Mouse (Mus musculus): ENCODE data around the gene Vps33b. TPM values are rescaled to one million over a fixed set of nuclear protein-coding genes. Genes with fewer than 3 reads are reported as not detected.

Gene Vps33b
- polyA plus RNA-seq, 2 experiments = 3.6 to 6.7 TPM

- WGBS (ENCODE audit: insufficient replicate concordance) = 78% methylated on average over 7 of the region's 7 CpGs
- TF ChIP-seq EP300 (IDR thresholded peaks at IDR 0.05; ENCODE audit: low read depth) = no peak
- TF ChIP-seq CTCF (IDR thresholded peaks at IDR 0.05; ENCODE audit: low read depth) = no peak
- Histone ChIP-seq H3K4me2 (ENCODE audit: low read depth) (no peak overlapping the region), H3K4me3 (ENCODE audit: insufficient read depth in 1 of 2, low read depth in 2 of 2, low read length in 2 of 2) (no peak overlapping the region), H3K9ac (replicated peaks) (no peak overlapping the region), H3K36me3 (replicated peaks; ENCODE audit: control insufficient read depth, insufficient read depth, low read depth) (peaks cover 100% of the 10 kb centered on the region), H3K9me3 (ENCODE audit: control insufficient read depth, low read length) (no peaks in the 10 kb centered on the region), H3K27me3 (ENCODE audit: control insufficient read depth, insufficient read depth, low read length) (no peaks in the 10 kb centered on the region), H3K4me1 (replicated peaks; ENCODE audit: control insufficient read depth in 2 of 2, insufficient read depth in 2 of 2, low read length in 1 of 2) (no peaks in the 10 kb centered on the region), H3K27ac (no peak overlapping the region)
- DNase-seq (ENCODE audit: low read depth in 3 of 3, low spot score in 3 of 3) = no peak
- ATAC-seq (ENCODE audit: insufficient read depth) = no peak
Observed at GRCm38 (mm10) chr7:80310771-80311170, 41.3 kb downstream of the Vps33b start.

DNA sequence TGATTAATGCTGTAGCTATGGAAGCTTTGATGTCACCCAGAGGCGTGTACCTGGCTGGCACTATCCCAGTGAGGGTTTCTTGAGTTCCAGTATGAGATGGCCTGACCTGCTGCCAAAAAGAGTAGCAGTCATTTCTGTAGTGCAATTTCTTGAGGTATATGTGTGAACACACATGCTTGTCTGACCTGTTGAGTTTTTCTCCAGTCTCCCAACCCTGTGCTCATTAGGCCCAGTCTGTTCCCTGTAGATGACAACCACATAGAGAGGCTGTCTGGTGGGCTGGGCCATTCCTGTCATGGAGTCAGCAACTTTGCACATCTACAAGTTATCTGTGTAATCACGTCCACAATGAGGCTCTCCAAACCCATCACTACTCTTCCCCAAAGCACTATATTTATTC, 46.3 kb downstream of the Vps33b start:
- H3K27ac ChIP-seq = no peak overlapping the region
- H3K36me3 ChIP-seq (replicated peaks; ENCODE audit: control insufficient read depth, insufficient read depth, low read depth) = peaks cover 66% of the 10 kb centered on the region
- TF ChIP-seq EP300 (IDR thresholded peaks at IDR 0.05; ENCODE audit: low read depth) (no peak), CTCF (IDR thresholded peaks at IDR 0.05; ENCODE audit: low read depth) (no peak)
- H3K27me3 ChIP-seq (ENCODE audit: control insufficient read depth, insufficient read depth, low read length) = no peaks in the 10 kb centered on the region
- ATAC-seq (ENCODE audit: insufficient read depth) = no peak
- H3K9me3 ChIP-seq (ENCODE audit: control insufficient read depth, low read length) = no peaks in the 10 kb centered on the region
- H3K4me2 ChIP-seq (ENCODE audit: low read depth) = no peak overlapping the region
- no peak overlapping the region for H3K9ac ChIP-seq (replicated peaks)
- H3K4me3 ChIP-seq (ENCODE audit: insufficient read depth in 1 of 2, low read depth in 2 of 2, low read length in 2 of 2) = no peak overlapping the region
- DNase-seq (ENCODE audit: low read depth in 3 of 3, low spot score in 3 of 3) = no peak
- 63% methylated on average over 2 of the region's 2 CpGs for WGBS (ENCODE audit: insufficient replicate concordance)
- no peaks in the 10 kb centered on the region for H3K4me1 ChIP-seq (replicated peaks; ENCODE audit: control insufficient read depth in 2 of 2, insufficient read depth in 2 of 2, low read length in 1 of 2)

DNA sequence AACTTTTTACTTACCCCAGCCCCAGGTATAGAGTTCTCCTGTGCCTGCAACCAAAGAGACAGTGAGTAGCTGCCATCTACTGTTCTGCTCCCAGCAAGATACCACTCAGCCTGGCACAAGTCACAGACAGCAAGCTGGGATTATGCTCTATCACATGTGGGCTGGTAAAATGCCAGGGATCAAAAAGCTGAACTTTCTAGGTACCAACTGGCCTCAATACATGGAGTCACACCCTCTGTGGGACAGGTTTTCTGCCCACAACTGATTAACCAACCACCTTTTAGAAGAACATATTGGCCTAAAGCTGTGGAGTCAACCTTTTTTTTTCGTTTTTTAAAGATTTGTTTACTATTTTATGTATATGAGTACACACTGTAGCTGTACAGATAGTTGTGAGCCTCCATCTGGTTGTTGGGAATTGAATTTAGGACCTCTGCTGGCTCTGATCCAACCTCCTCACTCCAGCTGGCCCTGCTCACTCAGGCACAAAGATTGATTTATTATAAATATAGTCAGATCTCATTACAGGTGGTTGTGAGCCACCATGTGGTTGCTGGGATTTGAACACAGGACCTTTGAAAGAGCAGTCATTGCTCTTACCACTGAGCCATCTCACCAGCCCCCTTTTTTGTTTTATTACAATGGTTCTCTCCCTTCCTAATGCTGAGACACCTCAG, 48.1 kb downstream of the Vps33b start:
- H3K4me2 ChIP-seq (ENCODE audit: low read depth) = no peak overlapping the region
- H3K36me3 ChIP-seq (replicated peaks; ENCODE audit: control insufficient read depth, insufficient read depth, low read depth) = peaks cover 47% of the 10 kb centered on the region
- WGBS (ENCODE audit: insufficient replicate concordance) = 71% methylated on average over 1 of the region's 1 CpGs
- DNase-seq (ENCODE audit: low read depth in 3 of 3, low spot score in 3 of 3) (no peak), ATAC-seq (ENCODE audit: insufficient read depth) (no peak)
- H3K27ac ChIP-seq = no peak overlapping the region
- H3K4me1 ChIP-seq (replicated peaks; ENCODE audit: control insufficient read depth in 2 of 2, insufficient read depth in 2 of 2, low read length in 1 of 2) = no peaks in the 10 kb centered on the region
- H3K9ac ChIP-seq (replicated peaks) = no peak overlapping the region
- H3K4me3 ChIP-seq (ENCODE audit: insufficient read depth in 1 of 2, low read depth in 2 of 2, low read length in 2 of 2) = no peak overlapping the region
- no peak for TF ChIP-seq CTCF (IDR thresholded peaks at IDR 0.05; ENCODE audit: low read depth)
- TF ChIP-seq EP300 (IDR thresholded peaks at IDR 0.05; ENCODE audit: low read depth) = no peak
- no peaks in the 10 kb centered on the region for H3K27me3 ChIP-seq (ENCODE audit: control insufficient read depth, insufficient read depth, low read length)
- no peaks in the 10 kb centered on the region for H3K9me3 ChIP-seq (ENCODE audit: control insufficient read depth, low read length)

DNA sequence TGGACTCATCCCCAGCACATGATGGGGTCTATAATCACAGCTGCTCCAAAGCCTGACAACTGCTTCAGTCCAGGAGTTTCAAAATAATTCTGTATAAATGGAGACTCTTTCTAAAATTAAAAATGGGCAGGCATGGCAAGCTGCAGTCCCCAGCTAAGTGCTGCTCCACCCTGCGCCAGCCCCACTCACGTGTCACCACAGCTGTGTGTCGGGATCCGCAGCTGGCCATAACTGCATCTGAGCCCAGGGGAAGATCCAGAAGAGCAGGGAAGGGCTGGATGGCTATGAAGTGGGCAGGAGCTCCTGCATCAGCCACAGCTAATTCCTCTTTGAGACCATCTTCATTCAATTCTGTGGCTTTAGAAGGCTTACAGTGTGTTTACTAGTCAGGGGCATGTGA, 49.2 kb downstream of the Vps33b start:
- no peak overlapping the region for H3K4me2 ChIP-seq (ENCODE audit: low read depth)

DNA sequence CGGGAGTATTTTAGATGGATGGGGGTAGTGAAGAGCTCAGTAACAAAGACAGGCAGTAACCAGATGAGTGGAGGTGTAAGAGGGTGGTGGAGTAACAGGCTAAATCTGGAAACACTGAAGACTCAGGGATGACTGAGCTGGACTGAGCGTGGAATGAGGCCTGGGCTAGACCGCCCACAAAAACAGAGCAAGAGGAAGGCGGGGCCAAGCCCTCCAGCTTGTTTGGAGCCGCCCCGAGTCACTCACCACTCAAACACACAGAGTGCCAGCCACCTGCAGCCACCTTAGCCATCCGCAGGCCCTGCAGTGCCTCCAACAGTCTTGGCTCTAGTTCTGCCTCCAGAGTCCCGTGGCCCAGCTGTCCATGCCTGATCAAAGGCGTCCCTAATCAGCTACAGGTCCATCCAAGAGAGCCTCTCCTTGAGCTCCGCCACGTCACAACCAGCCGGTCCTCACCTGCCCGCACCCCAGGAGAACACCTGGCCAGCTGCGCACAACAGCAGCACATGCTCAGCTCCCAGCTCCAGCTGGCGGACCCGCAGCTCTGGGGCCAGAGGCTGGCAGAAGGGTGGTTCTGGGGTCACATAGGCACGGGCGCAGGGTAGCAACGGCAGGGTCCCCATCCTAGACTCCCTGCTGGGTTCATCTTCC, 50.5 kb downstream of the Vps33b start:
- TF ChIP-seq CTCF (IDR thresholded peaks at IDR 0.05; ENCODE audit: low read depth) (no peak), EP300 (IDR thresholded peaks at IDR 0.05; ENCODE audit: low read depth) (no peak)
- Histone ChIP-seq H3K4me2 (ENCODE audit: low read depth) (no peak overlapping the region), H3K9me3 (ENCODE audit: control insufficient read depth, low read length) (no peaks in the 10 kb centered on the region), H3K4me3 (ENCODE audit: insufficient read depth in 1 of 2, low read depth in 2 of 2, low read length in 2 of 2) (no peak overlapping the region), H3K9ac (replicated peaks) (no peak overlapping the region), H3K36me3 (replicated peaks; ENCODE audit: control insufficient read depth, insufficient read depth, low read depth) (peaks cover 23% of the 10 kb centered on the region), H3K27ac (no peak overlapping the region), H3K27me3 (ENCODE audit: control insufficient read depth, insufficient read depth, low read length) (no peaks in the 10 kb centered on the region), H3K4me1 (replicated peaks; ENCODE audit: control insufficient read depth in 2 of 2, insufficient read depth in 2 of 2, low read length in 1 of 2) (peaks cover 5 to 7% of the 10 kb centered on the region in 2 experiments; a peak in 3 of 4 replicates)
- 86% methylated on average over 19 of the region's 19 CpGs for WGBS (ENCODE audit: insufficient replicate concordance)
- ATAC-seq (ENCODE audit: insufficient read depth) = no peak
- DNase-seq (ENCODE audit: low read depth in 3 of 3, low spot score in 3 of 3) = no peak

More for the DNA sequence above, 49.2 kb downstream of the Vps33b start:
- Histone ChIP-seq H3K27ac (no peak overlapping the region), H3K4me1 (replicated peaks; ENCODE audit: control insufficient read depth in 2 of 2, insufficient read depth in 2 of 2, low read length in 1 of 2) (peaks cover 4 to 7% of the 10 kb centered on the region in 2 experiments; a peak in 3 of 4 replicates), H3K9me3 (ENCODE audit: control insufficient read depth, low read length) (no peaks in the 10 kb centered on the region), H3K27me3 (ENCODE audit: control insufficient read depth, insufficient read depth, low read length) (no peaks in the 10 kb centered on the region), H3K36me3 (replicated peaks; ENCODE audit: control insufficient read depth, insufficient read depth, low read depth) (peaks cover 36% of the 10 kb centered on the region), H3K4me3 (ENCODE audit: insufficient read depth in 1 of 2, low read depth in 2 of 2, low read length in 2 of 2) (no peak overlapping the region), H3K9ac (replicated peaks) (no peak overlapping the region)
- TF ChIP-seq CTCF (IDR thresholded peaks at IDR 0.05; ENCODE audit: low read depth) = no peak
- no peak for TF ChIP-seq EP300 (IDR thresholded peaks at IDR 0.05; ENCODE audit: low read depth)
- DNase-seq (ENCODE audit: low read depth in 3 of 3, low spot score in 3 of 3) (no peak), ATAC-seq (ENCODE audit: insufficient read depth) (no peak)
- 94% methylated on average over 4 of the region's 4 CpGs for WGBS (ENCODE audit: insufficient replicate concordance)

Measured in liver, embryonic 14.5 days (tissue).